ENCODE assay signal across 14 mouse cellular contexts in genomic region chr9:64913406-64913805, GRCm38 (mm10). TPM values are rescaled to one million over a fixed set of nuclear protein-coding genes. Genes with fewer than 3 reads are reported as not detected.
"Had no signal": no experiment of that assay in that cellular context is flagged by ENCODE, and none has a peak within 500 bp of the region (broad histone marks: within the 10 kb centered on the region; RNA-seq: fewer than 3 reads in every experiment).

No protein-coding gene starts in this region.

- ATAC-seq: inflammation-experienced regulatory T-cells, adult 6 months; midbrain, embryonic 13.5 days had no signal

- H3K27ac ChIP-seq: kidney, postnatal 0 days; limb, embryonic 12.5 days; liver, embryonic 14.5 days; lung, embryonic 15.5 days; macrophage; midbrain, embryonic 13.5 days had no signal

- DNase-seq: kidney, adult 8-10 months; kidney, postnatal 36 days; layer of hippocampus, adult 9-11 months; layer of hippocampus, postnatal 36 days; lung, postnatal 14 days; right cerebral cortex, postnatal 14 days had no signal

- H3K27me3 ChIP-seq: limb, embryonic 12.5 days; lung, embryonic 15.5 days; midbrain, embryonic 13.5 days had no signal

- H3K9ac ChIP-seq: limb, embryonic 12.5 days; liver, embryonic 14.5 days; lung, embryonic 15.5 days; midbrain, embryonic 13.5 days had no signal

- H3K4me2 ChIP-seq: limb, embryonic 12.5 days; lung, embryonic 15.5 days; midbrain, embryonic 13.5 days had no signal

- H3K9me3 ChIP-seq: limb, embryonic 12.5 days; lung, embryonic 15.5 days; midbrain, embryonic 13.5 days had no signal

- H3K4me3 ChIP-seq: limb, embryonic 12.5 days; lung, embryonic 15.5 days; midbrain, embryonic 13.5 days had no signal

- H3K4me1 ChIP-seq: limb, embryonic 12.5 days; midbrain, embryonic 13.5 days had no signal

RNA-seq across cellular contexts. Expression of gene Slc24a1, which starts 38.0 kb away (rescaled TPM):
- total RNA-seq: layer of hippocampus, postnatal 36 days; midbrain, postnatal 0 days had no signal
- polyA plus RNA-seq: kidney, postnatal 0 days; macrophage had no signal
